Mouse (Mus musculus) erythroblast, embryonic 14.5 days (primary cell): ENCODE measurements around the gene Sept5. TPM values are rescaled to one million over a fixed set of nuclear protein-coding genes. Genes with fewer than 3 reads are reported as not detected.

Experiments used
- H3K27me3 ChIP-seq: 2 replicates; pipeline ENCODE4 v1.6.1; 2012; ENCODE audit warnings: inconsistent platforms; ENCODE audit not compliant: control insufficient read depth
- H3K36me3 ChIP-seq: 2 replicates; pipeline ENCODE4 v1.6.1; 2012; ENCODE audit warnings: mild to moderate bottlenecking, inconsistent platforms; ENCODE audit not compliant: control insufficient read depth
- H3K4me1 ChIP-seq: 2 replicates; pipeline ENCODE4 v1.6.1; 2012; ENCODE audit warnings: inconsistent platforms; ENCODE audit not compliant: control insufficient read depth
- H3K4me3 ChIP-seq: replicated peaks from 2 replicates; pipeline ENCODE3; 2012; ENCODE audit warnings: moderate library complexity, mild to moderate bottlenecking, inconsistent platforms
- H3K9me3 ChIP-seq: 2 replicates; pipeline ENCODE4 v1.6.1; 2012; ENCODE audit warnings: low read length, inconsistent platforms, mixed read lengths; ENCODE audit not compliant: control insufficient read depth
- GATA1 ChIP-seq: IDR thresholded peaks from 2 replicates; pipeline ENCODE4 v1.6.1; 2012; ENCODE audit warnings: low read length, inconsistent platforms, mixed read lengths
- TAL1 ChIP-seq: IDR thresholded peaks from 3 replicates; pipeline ENCODE4 v1.6.1; 2012; ENCODE audit warnings: low read length, inconsistent platforms, mixed read lengths
- polyA plus RNA-seq: library from polyadenylated mRNA; stranded (reverse); fragments of >175 nt; gene quantifications from 2 replicates; pipeline ENCODE4 v1.2.3, GENCODE M21; 2012

The Sept5 gene
- polyA plus RNA-seq, 1 experiment: not detected

GRCm38 (mm10) chr16:18620601-18621361 is 9.0 kb downstream of the Sept5 start:
- Histone ChIP-seq H3K4me1 (peaks cover 11% of the 10 kb centered on the region), H3K27me3 (peaks cover 93% of the 10 kb centered on the region), H3K4me3 (no peak overlapping the region), H3K9me3 (peaks cover 8% of the 10 kb centered on the region; the same call in 1 of the 2 replicates), H3K36me3 (no peaks in the 10 kb centered on the region)
- no peak for TF ChIP-seq TAL1

- TF ChIP-seq TAL1: no peak
- no peak for TF ChIP-seq GATA1
- Histone ChIP-seq H3K4me1 (peaks cover 11% of the 10 kb centered on the region), H3K36me3 (no peaks in the 10 kb centered on the region), H3K9me3 (peaks cover 6% of the 10 kb centered on the region; the same call in 1 of the 2 replicates), H3K27me3 (peaks cover 90% of the 10 kb centered on the region), H3K4me3 (no peak overlapping the region)
Observed at GRCm38 (mm10) chr16:18620201-18620600, 9.6 kb downstream of the Sept5 start.

DNA sequence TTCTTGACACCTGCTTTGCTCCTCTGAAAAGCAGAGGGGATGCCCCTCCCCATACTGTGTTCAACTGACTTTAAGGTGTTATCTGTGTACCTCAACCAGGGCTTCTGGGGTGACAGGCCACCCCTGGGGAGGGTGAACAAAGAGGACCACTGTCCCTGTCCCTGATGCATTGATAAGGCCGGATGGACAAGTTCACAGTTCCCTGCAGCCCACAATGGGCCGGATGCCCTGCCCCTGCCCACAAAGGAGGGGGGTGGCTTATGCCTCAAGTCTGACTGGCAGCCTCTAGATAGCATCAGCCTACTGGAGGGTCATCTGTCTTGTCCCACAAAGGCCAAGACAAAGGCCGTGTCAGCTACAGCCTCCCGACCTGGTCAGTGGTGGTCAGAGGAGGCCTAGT is 10.6 kb downstream of the Sept5 start:
- peaks cover 79% of the 10 kb centered on the region for H3K27me3 ChIP-seq
- no peak for TF ChIP-seq GATA1
- TF ChIP-seq TAL1: no peak
- no peak overlapping the region for H3K4me3 ChIP-seq
- no peaks in the 10 kb centered on the region for H3K36me3 ChIP-seq
- peaks cover 6% of the 10 kb centered on the region; the same call in 1 of the 2 replicates for H3K9me3 ChIP-seq
- H3K4me1 ChIP-seq: peaks cover 11% of the 10 kb centered on the region

GRCm38 (mm10) chr16:18618297-18618696 is 11.5 kb downstream of the Sept5 start:
- Histone ChIP-seq H3K27me3 (peaks cover 71% of the 10 kb centered on the region), H3K4me1 (peaks cover 11% of the 10 kb centered on the region), H3K36me3 (no peaks in the 10 kb centered on the region), H3K4me3 (no peak overlapping the region), H3K9me3 (peaks cover 6% of the 10 kb centered on the region; the same call in 1 of the 2 replicates)
- TF ChIP-seq TAL1 (no peak), GATA1 (no peak)

GRCm38 (mm10) chr16:18617370-18618065 is 12.2 kb downstream of the Sept5 start:
- Histone ChIP-seq H3K27me3 (peaks cover 65% of the 10 kb centered on the region), H3K4me3 (peak overlapping the region; percentile 33), H3K36me3 (no peaks in the 10 kb centered on the region), H3K9me3 (peaks cover 6% of the 10 kb centered on the region; the same call in 1 of the 2 replicates), H3K4me1 (peaks cover 11% of the 10 kb centered on the region)
- TF ChIP-seq GATA1 (no peak), TAL1 (no peak)

DNA sequence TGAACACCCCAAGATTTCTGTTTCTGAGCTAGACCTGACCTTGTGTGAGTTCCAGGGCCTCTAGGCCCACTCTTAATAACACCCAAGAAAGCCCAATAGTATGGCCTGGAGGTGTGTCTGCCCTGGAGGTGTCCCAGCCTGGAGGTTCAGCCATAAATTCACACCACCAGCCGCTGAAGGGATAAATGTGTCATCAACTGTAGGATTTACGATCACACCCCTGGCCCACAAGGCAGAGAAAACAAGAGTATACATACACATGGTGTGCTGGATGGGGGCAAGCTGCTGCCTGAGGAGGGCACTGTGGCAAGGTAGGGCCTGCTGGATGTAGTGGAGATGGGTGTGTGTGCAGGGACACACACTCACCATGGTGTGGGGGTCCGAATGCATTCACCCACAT is 16.5 kb downstream of the Sept5 start:
- peaks cover 6% of the 10 kb centered on the region for H3K4me1 ChIP-seq
- H3K4me3 ChIP-seq: no peak overlapping the region
- TF ChIP-seq TAL1 (no peak), GATA1 (no peak)
- no peaks in the 10 kb centered on the region for H3K9me3 ChIP-seq
- H3K36me3 ChIP-seq: no peaks in the 10 kb centered on the region
- H3K27me3 ChIP-seq: peaks cover 39% of the 10 kb centered on the region

- H3K4me1 ChIP-seq: no peaks in the 10 kb centered on the region
- no peak overlapping the region for H3K4me3 ChIP-seq
- H3K36me3 ChIP-seq: no peaks in the 10 kb centered on the region
- H3K27me3 ChIP-seq: peaks cover 35% of the 10 kb centered on the region
- H3K9me3 ChIP-seq: no peaks in the 10 kb centered on the region
- TF ChIP-seq TAL1 (no peak), GATA1 (no peak)
Observed at GRCm38 (mm10) chr16:18611752-18612151, 18.0 kb downstream of the Sept5 start.

GRCm38 (mm10) chr16:18609099-18609498 is 20.7 kb downstream of the Sept5 start:
- TF ChIP-seq TAL1 (no peak), GATA1 (no peak)
- Histone ChIP-seq H3K27me3 (peaks cover 30% of the 10 kb centered on the region), H3K9me3 (no peaks in the 10 kb centered on the region), H3K4me1 (no peaks in the 10 kb centered on the region), H3K4me3 (no peak overlapping the region), H3K36me3 (no peaks in the 10 kb centered on the region)

DNA sequence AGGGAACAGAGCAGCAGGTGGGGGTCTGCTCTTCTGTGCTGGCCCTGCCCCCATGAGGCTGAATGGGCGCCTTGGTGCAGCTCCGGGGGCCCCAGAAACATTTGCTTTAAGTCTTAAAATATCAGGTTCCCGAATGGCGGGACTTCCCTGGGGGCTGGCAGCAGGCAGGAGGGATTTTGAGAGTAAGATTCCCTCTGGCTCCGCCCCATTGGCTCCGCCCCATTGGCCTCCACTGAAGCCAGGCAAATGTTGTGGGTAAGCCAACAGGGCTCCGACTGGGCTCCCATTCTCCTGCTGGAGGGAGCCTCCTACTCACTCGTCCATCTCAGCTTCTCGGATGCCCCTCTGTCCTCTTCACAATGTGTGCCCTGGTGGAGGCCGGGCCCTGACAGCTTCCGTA is 21.5 kb downstream of the Sept5 start:
- no peaks in the 10 kb centered on the region for H3K4me1 ChIP-seq
- no peak for TF ChIP-seq GATA1
- TF ChIP-seq TAL1: no peak
- H3K4me3 ChIP-seq: no peak overlapping the region
- no peaks in the 10 kb centered on the region for H3K36me3 ChIP-seq
- H3K9me3 ChIP-seq: no peaks in the 10 kb centered on the region
- peaks cover 30% of the 10 kb centered on the region for H3K27me3 ChIP-seq
